Mouse (Mus musculus) C3H10T1/2 (cell line): ENCODE results near the gene Dus2. TPM values are rescaled to one million over a fixed set of nuclear protein-coding genes. Genes with fewer than 3 reads are reported as not detected.

ENCODE experiments used
- polyA plus RNA-seq, 2 experiments: library from polyadenylated mRNA; unstranded; fragments of >200 nt; fragmentation: generic; extraction: Trizol; gene quantifications; one replicate each; pipeline ENCODE4 v1.2.1; 2012; ENCODE audit warnings: missing spikeins in 2 of 2

Dus2 gene
- 10 to 100 TPM in 1 of 2 experiments, 1 to 10 TPM in 1; 7.9 to 13.1 TPM for polyA plus RNA-seq

DNA sequence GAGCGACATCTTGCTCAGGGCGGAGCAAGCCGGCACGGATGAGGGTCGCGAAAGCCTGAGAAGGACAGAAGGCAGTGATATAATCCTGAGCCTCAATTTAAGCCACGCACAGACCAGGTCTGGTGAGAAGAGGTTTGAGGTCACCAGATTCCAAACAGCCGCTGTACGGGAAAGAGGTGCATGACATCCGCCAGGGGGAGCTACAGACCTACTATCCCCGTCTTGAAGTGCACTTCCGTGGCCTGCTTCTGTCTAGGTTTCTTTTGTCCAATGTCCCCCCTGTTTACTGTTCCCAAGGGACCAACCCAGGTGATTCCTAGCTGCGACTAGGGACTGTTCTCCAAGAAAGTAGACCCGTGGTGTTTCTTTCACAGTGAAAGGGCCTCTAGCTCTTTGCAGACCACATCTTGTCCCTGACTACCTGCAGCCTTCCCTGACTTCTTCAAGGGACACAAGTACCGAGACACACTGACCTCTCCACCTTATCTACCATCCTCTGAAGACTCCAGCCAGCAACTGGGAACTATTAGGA is at the start of gene Dus2:
Gene Dus2, plus strand, starts transcription at position 482 of the 532 bp plus-strand sequence.

DNA sequence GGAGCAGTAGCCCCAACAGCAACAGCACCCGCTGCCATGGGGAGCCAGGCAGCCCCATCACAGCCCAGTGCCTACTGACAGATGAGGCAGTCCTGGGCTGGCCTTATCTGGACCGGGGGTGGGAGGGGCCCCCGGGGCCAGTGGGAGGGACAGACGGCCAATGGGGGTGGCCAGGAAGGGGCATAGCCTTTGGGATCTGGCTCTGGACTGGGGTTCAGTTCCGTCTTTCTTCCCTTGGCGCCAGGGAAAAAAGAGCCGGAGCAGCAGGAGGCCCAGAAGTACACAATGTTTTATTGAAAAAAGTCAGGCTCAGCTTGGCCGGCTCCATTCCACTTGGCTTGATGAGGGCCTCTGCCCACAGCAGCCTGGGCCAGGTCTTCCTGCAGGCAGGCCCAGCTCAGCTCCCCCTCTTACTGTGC is 47.8 kb upstream of the Dus2 start, which contains the start of gene Lcat:
Gene Lcat, minus strand, starts transcription at position 62 of the 419 bp plus-strand sequence.

DNA sequence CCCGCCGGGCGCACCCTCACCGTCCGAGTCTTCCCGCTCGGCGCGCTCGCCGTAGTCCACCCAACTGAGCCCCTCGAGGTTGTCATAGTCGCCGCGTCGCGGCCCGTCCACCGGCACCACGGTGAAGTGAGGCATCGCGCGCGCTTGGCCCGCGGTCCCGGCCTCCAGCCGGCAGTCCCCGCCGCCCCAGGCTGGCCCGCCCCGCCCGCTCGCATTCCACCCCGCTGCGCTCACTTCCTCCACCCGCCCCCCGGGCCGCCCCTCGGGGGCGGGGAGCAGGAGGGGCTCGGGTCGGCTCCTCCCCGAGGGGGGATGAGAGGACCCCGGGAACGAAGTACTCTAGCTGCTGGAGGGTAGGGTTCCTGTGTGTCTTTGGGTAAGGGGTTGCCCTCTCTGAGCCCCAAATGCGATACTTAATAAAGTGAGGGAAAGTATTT is 25.2 kb upstream of the Dus2 start, which contains the start of gene Slc12a4:
Gene Slc12a4, minus strand, starts transcription at position 193 of the 437 bp plus-strand sequence.

DNA sequence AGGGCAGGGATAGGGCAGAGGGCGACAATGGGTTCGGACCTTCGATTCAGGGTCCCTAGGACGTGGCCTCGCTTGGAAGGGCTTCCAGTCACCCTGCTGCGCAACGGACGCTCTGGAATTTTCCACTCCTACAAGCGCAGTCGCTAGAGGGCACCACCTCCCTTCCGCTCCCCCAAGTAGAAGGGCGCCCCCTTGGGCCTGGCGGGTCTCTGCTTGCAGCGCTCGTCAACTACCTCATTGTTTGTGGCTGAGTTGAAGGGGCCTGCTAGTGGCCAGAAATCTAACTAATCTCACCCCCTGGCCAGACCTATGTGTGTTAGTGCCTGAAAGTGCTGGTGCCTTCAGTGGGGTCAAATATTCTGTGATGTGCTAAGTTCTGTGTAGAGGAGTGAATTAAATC is 11.8 kb upstream of the Dus2 start, which contains the start of gene Dpep3:
Gene Dpep3, minus strand, starts transcription at position 105 of the 400 bp plus-strand sequence.

DNA sequence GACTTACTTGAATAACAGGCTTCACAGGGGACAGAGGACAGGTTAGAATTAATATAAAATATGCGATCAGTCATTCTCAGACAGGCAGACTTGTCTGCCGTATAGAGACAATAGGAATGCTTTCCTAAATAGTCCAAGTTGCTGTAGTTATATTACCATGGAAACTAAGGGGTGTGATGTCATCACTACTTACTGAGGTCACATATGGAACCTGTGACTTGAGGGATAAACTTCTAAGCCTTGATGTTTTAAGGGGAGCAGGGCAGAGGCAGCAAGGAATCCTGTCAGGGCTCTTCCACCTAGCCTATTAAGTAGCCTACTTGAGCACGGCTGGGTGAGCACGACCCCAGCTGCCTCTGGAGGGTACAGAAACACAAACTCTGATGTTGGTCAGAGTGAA is 14.7 kb downstream of the Dus2 start, which contains the start of gene Dpep2nb:
Gene Dpep2nb, minus strand, starts transcription at position 101 of the 400 bp plus-strand sequence.

DNA sequence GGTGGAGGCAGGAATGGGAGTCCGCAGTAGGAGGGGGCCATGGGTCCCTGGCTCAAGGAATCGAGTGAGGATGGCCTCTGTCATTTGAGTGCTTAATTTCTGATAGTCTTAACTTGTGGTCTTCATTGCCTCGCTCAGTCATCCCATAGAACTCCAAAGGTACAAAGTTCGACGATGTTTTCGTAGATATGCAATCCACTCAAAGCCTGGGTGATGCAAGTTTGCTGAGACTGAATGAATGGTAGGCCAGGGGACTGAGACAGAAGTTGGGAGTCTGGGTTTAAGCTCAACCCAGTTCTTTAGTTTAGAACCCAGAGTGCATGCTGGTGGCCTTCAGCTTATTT is 20.5 kb downstream of the Dus2 start, which contains the start of gene Ddx28:
Gene Ddx28, minus strand, starts transcription at position 240 of the 344 bp plus-strand sequence.

DNA sequence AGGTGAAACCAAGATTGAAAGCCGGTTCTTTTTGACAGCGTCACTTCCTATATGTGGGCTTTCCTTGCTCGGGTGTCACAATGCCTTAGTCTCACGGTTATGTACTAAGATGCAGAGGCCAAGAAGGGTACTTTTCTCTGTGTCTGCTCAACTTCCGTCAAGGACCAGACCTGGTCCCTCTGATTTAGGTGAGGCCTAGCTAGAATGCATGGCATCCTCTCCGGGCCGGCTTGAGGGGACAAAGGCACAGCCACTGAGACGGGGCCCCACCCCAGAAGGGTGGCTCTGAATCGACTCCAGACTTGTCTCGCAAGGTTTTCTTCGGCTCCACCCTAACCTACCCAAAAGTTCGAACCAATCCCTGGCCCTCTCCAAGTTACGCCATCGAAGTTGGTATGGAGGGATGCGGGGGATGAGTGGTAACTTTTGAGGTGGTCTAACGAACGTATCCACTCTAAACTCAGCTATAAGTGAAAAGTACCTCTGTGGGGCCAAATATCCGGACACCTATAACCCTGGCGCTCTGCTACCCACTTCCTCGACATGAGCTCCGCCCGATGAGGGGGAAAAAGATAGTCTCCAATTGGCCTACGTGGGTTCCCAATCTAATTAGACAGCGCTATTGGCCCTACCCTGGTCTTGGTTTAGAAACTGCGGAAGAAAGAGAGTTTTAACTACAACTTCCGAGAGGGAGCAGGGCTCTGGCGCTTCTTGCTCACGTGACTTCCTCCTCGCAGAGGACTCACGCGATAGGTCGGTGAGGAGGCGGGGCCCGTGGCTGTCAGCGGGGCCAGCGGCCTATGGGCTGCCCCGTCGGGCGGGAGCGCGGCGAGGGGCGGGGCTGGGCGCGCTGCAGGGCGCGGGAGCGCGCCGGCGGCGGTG is 67.8 kb downstream of the Dus2 start, which contains the start of gene Nfatc3:
Gene Nfatc3, plus strand, starts transcription at position 110 of the 882 bp plus-strand sequence.

Other genes with a start within 250 kb of the Dus2 start
- gene Gfod2, start 232.7 kb upstream of the Dus2 start, polyA plus RNA-seq, result 10 to 100 TPM in 1 of 2 experiments, 1 to 10 TPM in 1; 4.3 to 12.5 TPM
- gene Ranbp10, start 164.0 kb upstream of the Dus2 start, polyA plus RNA-seq, result 10 to 100 TPM in 1 of 2 experiments, 1 to 10 TPM in 1; 2.2 to 14.2 TPM
- gene Tsnaxip1, start 163.6 kb upstream of the Dus2 start, polyA plus RNA-seq, result under 1 TPM; 0.05 to 0.11 TPM
- 10 to 100 TPM; 26.0 to 44.2 TPM for gene Cenpt, start 138.1 kb upstream of the Dus2 start, polyA plus RNA-seq
- gene Thap11, start 136.2 kb upstream of the Dus2 start, polyA plus RNA-seq, result 10 to 100 TPM; 23.9 to 66.2 TPM
- gene Nutf2, start 130.8 kb upstream of the Dus2 start, polyA plus RNA-seq, result 100 to 1,000 TPM; 122 to 135 TPM
- gene Edc4, start 110.5 kb upstream of the Dus2 start, polyA plus RNA-seq, result 10 to 100 TPM; 11.4 to 33.4 TPM
- 1 to 10 TPM in 1 of 2 experiments, under 1 TPM in 1; 0.33 to 1.8 TPM for gene Nrn1l, start 97.8 kb upstream of the Dus2 start, polyA plus RNA-seq
- 10 to 100 TPM in 1 of 2 experiments, 1 to 10 TPM in 1; 6.3 to 24.8 TPM for gene Pskh1, start 90.9 kb upstream of the Dus2 start, polyA plus RNA-seq
- 1 to 10 TPM in 1 of 2 experiments, under 1 TPM in 1; 0.04 to 1.2 TPM for gene Ctrl, start 57.5 kb upstream of the Dus2 start, polyA plus RNA-seq
- gene Psmb10, start 52.9 kb upstream of the Dus2 start, polyA plus RNA-seq, result 100 to 1,000 TPM in 1 of 2 experiments, 10 to 100 TPM in 1; 93.2 to 114 TPM
- gene Lcat, start 48.0 kb upstream of the Dus2 start, polyA plus RNA-seq, result 1 to 10 TPM in 1 of 2 experiments, under 1 TPM in 1; 0.43 to 4.4 TPM
- 10 to 100 TPM; 18.7 to 66.1 TPM for gene Slc12a4, start 25.2 kb upstream of the Dus2 start, polyA plus RNA-seq
- not detected for gene Dpep3, start 11.9 kb upstream of the Dus2 start, polyA plus RNA-seq
- under 1 TPM; 0.05 to 0.28 TPM for gene Dpep2nb, start 14.6 kb downstream of the Dus2 start, polyA plus RNA-seq
- 10 to 100 TPM; 10.6 to 13.9 TPM for gene Ddx28, start 20.5 kb downstream of the Dus2 start, polyA plus RNA-seq
- gene Nfatc3, start 67.5 kb downstream of the Dus2 start, polyA plus RNA-seq, result 1 to 10 TPM in 1 of 2 experiments, under 1 TPM in 1; 0.91 to 9.6 TPM
- under 1 TPM; 0.14 to 0.19 TPM for gene Esrp2, start 145.6 kb downstream of the Dus2 start, polyA plus RNA-seq
- gene Pla2g15, start 159.1 kb downstream of the Dus2 start, polyA plus RNA-seq, result 10 to 100 TPM in 1 of 2 experiments, 1 to 10 TPM in 1; 8.0 to 20.9 TPM
- 10 to 100 TPM in 1 of 2 experiments, 1 to 10 TPM in 1; 3.5 to 10.8 TPM for gene Slc7a6, start 177.5 kb downstream of the Dus2 start, polyA plus RNA-seq
- gene Slc7a6os, start 219.6 kb downstream of the Dus2 start, polyA plus RNA-seq, result 10 to 100 TPM in 1 of 2 experiments, 1 to 10 TPM in 1; 7.1 to 30.0 TPM
- gene Prmt7, start 219.6 kb downstream of the Dus2 start, polyA plus RNA-seq, result 10 to 100 TPM; 22.0 to 39.1 TPM